Mouse (Mus musculus) gastrocnemius, postnatal 25 days (tissue): ENCODE results near the gene Mat2b. TPM values are rescaled to one million over a fixed set of nuclear protein-coding genes. Genes with fewer than 3 reads are reported as not detected.

Experiments used
- DNase-seq: peaks from one replicate; pipeline ENCODE4 v3.0.0; 2022
- total RNA-seq, 2 experiments: library from RNA; stranded (reverse); gene quantifications; 1 replicate in 1 of 2; 2 replicates in 1 of 2; pipeline ENCODE4 v1.2.3; 2021

The Mat2b gene
- total RNA-seq, 2 experiments from 2014 or later: 55.6 to 58.6 TPM

DNA sequence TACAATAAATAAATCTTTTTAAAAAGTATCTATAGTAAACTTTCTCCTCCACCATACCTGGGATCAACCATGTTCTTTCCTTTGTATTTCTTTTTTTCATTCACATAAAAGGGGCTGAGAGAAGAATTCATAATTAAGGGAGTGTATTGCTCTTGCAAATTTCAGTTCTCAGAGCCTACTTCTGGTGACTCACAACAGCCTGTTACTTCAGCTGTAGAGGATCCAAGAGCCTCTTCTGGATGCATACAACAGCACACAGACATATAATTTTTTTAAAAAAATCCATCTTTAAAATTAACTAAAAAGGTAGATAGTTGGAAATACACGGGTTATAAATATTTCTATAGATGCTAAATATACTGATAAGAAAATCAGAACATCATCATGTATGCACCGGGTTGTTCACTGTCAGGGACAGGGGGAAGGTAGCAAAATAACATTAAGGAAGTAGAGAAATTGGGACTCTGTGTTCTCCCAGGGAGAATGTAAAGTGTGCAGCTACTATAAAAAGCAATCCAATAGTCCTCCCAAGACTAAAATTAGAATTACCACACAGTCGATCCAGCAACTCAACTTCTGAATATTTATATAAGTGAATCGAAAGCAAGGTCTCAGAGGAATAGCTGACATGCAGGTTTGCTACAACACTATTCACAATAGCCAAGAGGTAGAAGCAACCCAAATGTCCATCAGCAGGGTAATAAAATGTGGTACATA lies 19.8 kb downstream of the Mat2b start:
- no peak for DNase-seq

DNA sequence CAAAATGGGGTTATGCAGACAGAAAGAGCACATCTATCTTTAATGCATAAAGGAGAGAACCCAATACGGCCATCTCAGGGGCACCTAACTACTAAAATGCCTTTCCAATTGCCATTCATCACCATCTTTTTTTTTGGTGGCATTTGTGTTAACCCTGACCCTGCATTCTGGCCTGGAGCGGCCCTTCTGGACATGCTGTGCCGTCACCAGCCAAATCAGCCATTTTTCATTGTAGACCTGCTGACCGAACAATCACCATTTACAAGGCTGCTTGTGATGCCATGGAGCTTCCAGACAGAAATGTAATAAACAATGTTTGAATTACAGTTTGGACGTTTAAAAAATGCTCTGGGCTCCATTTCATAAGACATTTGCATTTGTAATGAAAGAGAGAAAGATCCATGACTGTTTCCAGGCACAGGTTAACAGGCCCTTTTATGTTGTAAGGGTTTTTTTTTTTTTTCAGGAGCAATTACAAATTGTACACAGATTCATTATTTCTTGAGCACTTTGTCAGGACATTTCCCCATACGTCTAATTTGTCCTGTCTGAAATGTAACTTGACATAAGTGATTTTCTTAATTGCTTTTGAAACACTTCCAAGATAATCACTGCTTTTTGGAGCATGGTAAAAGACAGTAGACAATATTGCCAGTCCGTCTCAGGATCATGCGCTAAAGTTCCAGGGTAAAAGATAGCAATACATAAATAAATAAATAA lies 45.1 kb downstream of the Mat2b start:
- no peak for DNase-seq

DNA sequence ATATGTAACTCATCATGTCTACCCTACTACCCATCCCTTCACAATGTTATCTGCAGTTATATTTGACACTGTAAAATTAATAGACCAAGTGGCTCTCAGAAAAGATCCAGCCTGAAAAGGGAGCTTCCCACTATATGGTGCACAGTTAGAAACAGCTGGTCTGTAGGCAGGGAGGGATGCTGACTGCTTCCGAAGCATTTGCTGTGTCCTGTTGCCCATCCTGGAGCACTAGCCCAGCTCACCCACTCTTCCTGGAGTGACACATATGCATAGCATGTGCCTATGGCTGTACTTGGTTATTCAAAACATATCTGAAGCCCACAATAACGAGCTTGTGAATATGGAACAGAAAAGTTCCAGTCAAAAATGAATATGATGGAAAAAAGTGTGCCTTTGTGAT lies 47.8 kb downstream of the Mat2b start:
- no peak for DNase-seq

Other genes starting within 250 kb of the Mat2b start
- gene Hmmr, start 38.2 kb upstream of the Mat2b start, total RNA-seq: under 1 TPM; 0.43 to 0.62 TPM
- 10 to 100 TPM; 10.6 to 12.5 TPM for gene Nudcd2, start 38.5 kb upstream of the Mat2b start, total RNA-seq
- 100 to 1,000 TPM; 557 to 642 TPM for gene Ccng1, start 60.1 kb upstream of the Mat2b start, total RNA-seq